Mouse (Mus musculus) midbrain, embryonic 10.5 days (tissue): ENCODE data around the gene Sub1. TPM values are rescaled to one million over a fixed set of nuclear protein-coding genes. Genes with fewer than 3 reads are reported as not detected.

Source experiments
- DNase-seq: peaks from one replicate; pipeline ENCODE4 v3.0.0-alpha.2; 2017; ENCODE audit warnings: low spot score
- H3K27ac ChIP-seq: fragments of 300-500 bp; sonication (generic); replicated peaks from 2 replicates; pipeline ENCODE4 v1.5.1; 2016; ENCODE audit warnings: mild to moderate bottlenecking
- H3K27me3 ChIP-seq: fragments of 300-500 bp; sonication (generic); 2 replicates; pipeline ENCODE4 v1.6.1; 2016; ENCODE audit warnings: low read depth, mild to moderate bottlenecking; ENCODE audit not compliant: poor library complexity, severe bottlenecking
- H3K36me3 ChIP-seq: fragments of 300-500 bp; sonication (generic); 2 replicates; pipeline ENCODE4 v1.6.1; 2016; ENCODE audit warnings: mild to moderate bottlenecking, moderate library complexity
- H3K4me1 ChIP-seq: fragments of 300-500 bp; sonication (generic); 2 replicates; pipeline ENCODE4 v1.6.1; 2016
- H3K4me3 ChIP-seq: fragments of 300-500 bp; sonication (generic); 2 replicates; pipeline ENCODE4 v1.5.1; 2016; ENCODE audit warnings: mild to moderate bottlenecking, moderate library complexity
- H3K9me3 ChIP-seq: fragments of 300-500 bp; sonication (generic); replicated peaks from 2 replicates; pipeline ENCODE4 v1.6.1; 2016; ENCODE audit warnings: mild to moderate bottlenecking
- WGBS: fragments of 180-500 bp; shearing (Covaris S2); methylation state at CpG from one replicate; pipeline ENCODE4 v1.1.7; 2016; 5-methylcytosine and 5-hydroxymethylcytosine counted together
- polyA plus RNA-seq: library from polyadenylated mRNA; unstranded; fragments of >200 nt; fragmentation: Nextera tagmentation; extraction: Ambion mirVana; gene quantifications from 2 replicates; pipeline ENCODE4 v1.2.1, GENCODE M21; 2016

Gene Sub1
- polyA plus RNA-seq, 1 experiment from 2014 or later, result 804 TPM

DNA sequence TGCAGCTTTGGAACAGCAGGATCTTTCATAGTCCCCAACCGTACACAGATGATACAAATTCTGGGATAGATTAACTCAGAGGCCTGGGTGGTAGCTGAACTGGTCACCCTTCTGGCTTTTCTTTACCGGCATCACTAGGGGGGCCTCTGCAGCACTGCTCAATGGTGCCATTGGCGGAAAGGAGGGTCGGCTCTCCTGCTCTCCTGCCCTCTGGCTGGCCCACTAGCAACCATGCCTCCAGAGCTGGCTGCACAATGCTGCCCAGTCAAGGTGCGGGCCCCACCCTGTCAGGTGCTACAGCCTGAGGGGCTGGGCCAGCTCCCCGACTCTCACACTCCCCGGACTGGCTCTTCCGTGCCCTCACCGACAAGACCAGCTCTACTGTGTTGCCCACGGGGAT lies 46.6 kb downstream of the Sub1 start:
- no peaks in the 10 kb centered on the region for H3K36me3 ChIP-seq
- H3K9me3 ChIP-seq, result no peaks in the 10 kb centered on the region
- 87% methylated on average over 10 of the region's 10 CpGs for WGBS
- H3K4me1 ChIP-seq, result no peaks in the 10 kb centered on the region
- DNase-seq, result no peak
- no peak overlapping the region for H3K27ac ChIP-seq
- H3K4me3 ChIP-seq, result no peak overlapping the region
- no peaks in the 10 kb centered on the region for H3K27me3 ChIP-seq

DNA sequence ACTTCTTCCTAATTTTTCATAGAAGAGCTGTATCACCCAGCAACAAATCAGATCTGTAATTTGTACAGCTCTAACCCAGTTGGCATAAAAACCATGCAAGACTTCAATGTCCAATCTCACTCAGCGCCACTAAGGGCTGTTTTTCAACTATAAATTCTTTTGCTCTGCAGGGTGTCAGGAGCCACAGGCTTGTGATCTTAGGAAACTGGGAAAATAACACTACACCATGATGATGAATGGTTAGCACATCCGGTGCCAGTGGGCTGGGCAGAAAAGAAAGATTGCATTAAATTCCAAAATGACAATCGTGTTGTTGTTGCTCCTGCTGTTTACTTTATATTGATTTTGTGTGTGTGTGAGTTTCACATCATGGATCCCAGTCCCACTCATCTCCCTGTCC lies 47.3 kb downstream of the Sub1 start:
- no peaks in the 10 kb centered on the region for H3K9me3 ChIP-seq
- no peaks in the 10 kb centered on the region for H3K27me3 ChIP-seq
- H3K36me3 ChIP-seq, result no peaks in the 10 kb centered on the region
- WGBS, result 97% methylated on average over 3 of the region's 3 CpGs
- no peak for DNase-seq
- no peak overlapping the region for H3K27ac ChIP-seq
- H3K4me3 ChIP-seq, result no peak overlapping the region
- no peaks in the 10 kb centered on the region for H3K4me1 ChIP-seq

DNA sequence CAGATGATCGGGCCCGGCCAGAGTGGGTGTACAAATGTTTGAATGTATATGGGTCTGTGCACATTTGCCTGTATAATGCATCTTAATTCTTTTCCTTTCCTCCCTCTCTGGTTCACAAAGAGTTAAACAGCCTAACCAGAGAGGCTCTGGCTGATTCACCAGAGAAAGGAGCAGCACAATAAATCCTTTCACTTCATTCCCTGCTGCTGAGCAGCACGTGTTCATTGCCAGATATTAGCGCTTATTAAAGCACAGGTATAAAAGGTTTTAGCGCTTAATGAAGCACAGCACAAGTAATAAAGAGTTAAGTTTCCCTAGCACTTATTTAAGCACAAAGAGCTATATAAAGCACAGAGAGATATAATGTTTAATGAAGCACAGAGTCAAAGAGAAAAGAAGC lies 55.9 kb downstream of the Sub1 start:
- WGBS, result 65% methylated on average over 5 of the region's 5 CpGs
- H3K9me3 ChIP-seq, result no peaks in the 10 kb centered on the region
- H3K36me3 ChIP-seq, result no peaks in the 10 kb centered on the region
- peaks cover 8% of the 10 kb centered on the region; the same call in 1 of the 2 replicates for H3K4me1 ChIP-seq
- no peak overlapping the region for H3K4me3 ChIP-seq
- H3K27me3 ChIP-seq, result no peaks in the 10 kb centered on the region
- no peak for DNase-seq
- H3K27ac ChIP-seq, result no peak overlapping the region

Other genes with a start within 250 kb of the Sub1 start
- gene Npr3, start 89.7 kb downstream of the Sub1 start, polyA plus RNA-seq, result 2.4 and 3.0 TPM in 2 replicates
- 135 and 155 TPM in 2 replicates for gene Zfr, start 120.8 kb upstream of the Sub1 start, polyA plus RNA-seq
- gene Mtmr12, start 208.0 kb upstream of the Sub1 start, polyA plus RNA-seq, result 18.0 and 18.7 TPM in 2 replicates